Mouse (Mus musculus) ES-E14 (cell line): Measurements from ENCODE around the gene Adam10.

ENCODE experiments used
- CHD2 ChIP-seq: IDR thresholded peaks from 2 replicates; pipeline ENCODE4 v1.6.1; 2014; ENCODE audit warnings: mild to moderate bottlenecking, low read depth, low read length, inconsistent platforms
- HCFC1 ChIP-seq: IDR thresholded peaks from 2 replicates; pipeline ENCODE4 v1.6.1; 2012; ENCODE audit warnings: low read length, inconsistent platforms, borderline replicate concordance; ENCODE audit not compliant: insufficient read depth
- MAFK ChIP-seq: IDR thresholded peaks from 2 replicates; pipeline ENCODE4 v1.6.1; 2014; ENCODE audit warnings: mild to moderate bottlenecking, low read depth, low read length, inconsistent platforms; ENCODE audit not compliant: insufficient read depth
- ZNF384 ChIP-seq: IDR thresholded peaks from 2 replicates; pipeline ENCODE4 v1.6.1; 2012; ENCODE audit warnings: low read depth, low read length, inconsistent platforms

DNA sequence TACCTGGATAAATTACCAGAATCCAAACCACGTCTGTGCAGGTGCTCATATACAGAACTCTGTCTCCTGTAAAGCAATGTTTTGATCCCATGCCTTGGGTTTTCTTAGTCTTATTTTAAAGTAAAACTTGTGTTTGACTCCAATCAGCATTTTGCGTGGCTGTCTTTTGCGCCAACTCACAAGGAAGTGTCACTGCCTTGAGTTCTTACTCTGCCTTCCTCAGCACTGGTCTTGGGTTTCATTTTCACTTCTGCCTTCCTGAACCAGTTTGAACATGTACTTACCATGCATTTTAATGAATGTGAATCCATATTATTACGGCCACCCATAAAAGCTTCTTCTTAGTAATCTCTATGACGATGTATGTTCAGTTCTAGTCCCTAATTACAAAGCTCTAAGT is 82.2 kb downstream of the Adam10 start:
- TF ChIP-seq ZNF384 (no peak), MAFK (no peak), HCFC1 (no peak), CHD2 (no peak)
